In genomic region chr6:99527457-99528105, GRCm38 (mm10) we compare ENCODE assay signal across 16 mouse cellular contexts. TPM values are rescaled to one million over a fixed set of nuclear protein-coding genes. Genes with fewer than 3 reads are reported as not detected.
DNase-seq lines count a peak whose midpoint lies in the region; TF ChIP-seq lines count a peak whose summit lies in the region.
"Had no signal": no experiment of that assay in that cellular context is flagged by ENCODE, and none has a peak within 500 bp of the region (broad histone marks: within the 10 kb centered on the region; RNA-seq: fewer than 3 reads in every experiment).

No protein-coding gene starts in this region.

- DNase-seq in gastrocnemius, adult 2 months, result no peak
- no peak for DNase-seq in gastrocnemius, postnatal 25 days
- no peak for DNase-seq in left cerebral cortex, adult 2 months (ENCODE audit: extremely low spot score in 1 of 2, low spot score in 2 of 2)
- no peak for DNase-seq in left cerebral cortex, adult 11 months (ENCODE audit: low spot score)
- DNase-seq in CH12.LX (ENCODE audit: extremely low read depth), result no peak
- peak; percentile 44 for DNase-seq in ZHBTc4 (ENCODE audit: low read depth, low spot score)
- no peak for DNase-seq in cerebellum, adult 11-12 months
- no peak for DNase-seq in adipocyte (ENCODE audit: low spot score)
- DNase-seq: gastrocnemius, postnatal 10 days; kidney, adult 11 months; lung, postnatal 10 days; right cerebral cortex, postnatal 25 days; thymus, postnatal 25 days had no signal

- TF ChIP-seq RAD21 in CH12.LX (IDR thresholded peaks at IDR 0.05; ENCODE audit: low read depth, low read length), result peak; percentile 25

- peaks cover 0 to 14% of the 10 kb centered on the region in 2 experiments; a peak in 1 of 4 replicates for H3K4me1 ChIP-seq in CH12.LX (ENCODE audit: control insufficient read depth in 1 of 2, insufficient read depth in 2 of 2)

- no peak overlapping the region for H3K4me3 ChIP-seq in gastrocnemius, adult 2 months
- no peak overlapping the region for H3K4me3 ChIP-seq in left cerebral cortex, adult 2 months
- no peak overlapping the region for H3K4me3 ChIP-seq in CH12.LX (replicated peaks in 1 of 3; ENCODE audit: low read depth in 2 of 3, low read length in 2 of 3, poor library complexity in 1 of 3)
- H3K4me3 ChIP-seq: hindbrain, embryonic 12.5 days; limb, embryonic 15.5 days; midbrain, embryonic 12.5 days had no signal

- in situ Hi-C loops in CH12.LX (cut with MboI; ENCODE audit: low pct_ligation_motif_present, low pct_unique_long_range_greater_than_20kb, low sequenced_read_pairs), result no loop called here

- H3K79me2 ChIP-seq in CH12.LX (replicated peaks; ENCODE audit: control insufficient read depth, extremely low read depth, insufficient read depth, poor library complexity, severe bottlenecking), result no peaks in the 10 kb centered on the region

- peaks cover 7% of the 10 kb centered on the region for H3K9me3 ChIP-seq in CH12.LX (replicated peaks; ENCODE audit: low read length)
- H3K9me3 ChIP-seq: limb, embryonic 15.5 days had no signal

- intact Hi-C loops in gastrocnemius, adult 2 months (cut with DNase I), result loop anchor here (10.0 kb wide), 2 partner anchors 263 to 1003 kb away; no protein-coding TSS in a partner anchor
- intact Hi-C loops in left cerebral cortex, adult 2 months (cut with DNase I), result loop anchor here (5.0 to 10.0 kb wide), 3 partner anchors 233 to 1420 kb away; no protein-coding TSS in a partner anchor

- peaks cover 4% of the 10 kb centered on the region for H3K27me3 ChIP-seq in CH12.LX (replicated peaks)
- H3K27me3 ChIP-seq: hindbrain, embryonic 12.5 days; limb, embryonic 15.5 days; midbrain, embryonic 12.5 days had no signal

- no peak overlapping the region for H3K4me2 ChIP-seq in CH12.LX (ENCODE audit: insufficient read depth, low read depth, poor library complexity, severe bottlenecking)
- H3K4me2 ChIP-seq: hindbrain, embryonic 12.5 days; limb, embryonic 15.5 days; midbrain, embryonic 12.5 days had no signal

- TF ChIP-seq POLR2A in CH12.LX (IDR thresholded peaks at IDR 0.05; ENCODE audit: low read depth, low read length), result no peak

- no peak overlapping the region for H3K9ac ChIP-seq in CH12.LX (ENCODE audit: insufficient read depth, low read depth)
- H3K9ac ChIP-seq: hindbrain, embryonic 12.5 days; limb, embryonic 15.5 days; midbrain, embryonic 12.5 days had no signal

- H3K27ac ChIP-seq in gastrocnemius, adult 2 months, result no peak overlapping the region
- no peak overlapping the region for H3K27ac ChIP-seq in left cerebral cortex, adult 2 months
- no peak overlapping the region for H3K27ac ChIP-seq in CH12.LX (ENCODE audit: insufficient read depth, low read depth)
- H3K27ac ChIP-seq: hindbrain, embryonic 12.5 days; limb, embryonic 15.5 days; midbrain, embryonic 12.5 days had no signal

- TF ChIP-seq EP300 in CH12.LX (IDR thresholded peaks at IDR 0.05; ENCODE audit: low read length), result no peak

- dilution Hi-C loops in CH12.LX (cut with MboI; ENCODE audit: extremely low pct_ligation_motif_present, extremely low pct_unique_long_range_greater_than_20kb, low sequenced_read_pairs), result no loop called here

- TF ChIP-seq CTCF in gastrocnemius, adult 2 months (IDR thresholded peaks at IDR 0.05), result peak; percentile 24; the same call in 1 of the 2 replicates
- TF ChIP-seq CTCF in left cerebral cortex, adult 2 months (IDR thresholded peaks at IDR 0.05), result peak; percentile 29
- TF ChIP-seq CTCF in CH12.LX (conservative IDR thresholded peaks at IDR 0.05 in 1 of 2, IDR thresholded peaks at IDR 0.05 in 1 of 2; ENCODE audit: low read depth in 2 of 2, low read length in 2 of 2), result peak in 1 of 2 experiments; percentile 61; a peak in 2 of 4 replicates

- H3K36me3 ChIP-seq in CH12.LX (replicated peaks in 1 of 2; ENCODE audit: control insufficient read depth in 1 of 2, insufficient read depth in 1 of 2, low read length in 1 of 2), result no peaks in the 10 kb centered on the region
- H3K36me3 ChIP-seq: hindbrain, embryonic 12.5 days; midbrain, embryonic 12.5 days had no signal

TF ChIP-seq in CH12.LX, 34 proteins besides CTCF, POLR2A, EP300 and RAD21:
- no peak for TF ChIP-seq MYC (IDR thresholded peaks at IDR 0.05; ENCODE audit: low read depth, low read length)
- peak; percentile 24; the same call in 1 of the 2 replicates for TF ChIP-seq SMC3 (IDR thresholded peaks at IDR 0.05; ENCODE audit: low read depth, low read length)

RNA-seq across cellular contexts. Expression of gene Foxp1, which starts 5.1 kb away (rescaled TPM):
- 10 to 100 TPM; 17.4 to 20.9 TPM for total RNA-seq in gastrocnemius, adult 2 months (2021)
- total RNA-seq in gastrocnemius, postnatal 25 days (2021), result 10 to 100 TPM; 16.9 to 17.8 TPM
- total RNA-seq in left cerebral cortex, adult 2 months (2021), result 100 to 1,000 TPM; 133 to 139 TPM
- total RNA-seq in CH12.LX (2012; rRNA removed) (75.1 and 105 TPM in 2 replicates), CH12.LX (2014; rRNA removed) (59.5 and 66.5 TPM in 2 replicates)
- polyA plus RNA-seq in CH12.LX (2012; ENCODE audit: insufficient read length, low read depth), result 75.6 and 87.4 TPM in 2 replicates
